Mouse (Mus musculus) left cerebral cortex, adult 9 months (tissue): ENCODE results near the gene Inava.

Source experiments
- DNase-seq, 2 experiments: peaks; one replicate each; pipeline ENCODE4 v3.0.0; 2022; ENCODE audit warnings: low spot score in 2 of 2

Gene Inava

DNA sequence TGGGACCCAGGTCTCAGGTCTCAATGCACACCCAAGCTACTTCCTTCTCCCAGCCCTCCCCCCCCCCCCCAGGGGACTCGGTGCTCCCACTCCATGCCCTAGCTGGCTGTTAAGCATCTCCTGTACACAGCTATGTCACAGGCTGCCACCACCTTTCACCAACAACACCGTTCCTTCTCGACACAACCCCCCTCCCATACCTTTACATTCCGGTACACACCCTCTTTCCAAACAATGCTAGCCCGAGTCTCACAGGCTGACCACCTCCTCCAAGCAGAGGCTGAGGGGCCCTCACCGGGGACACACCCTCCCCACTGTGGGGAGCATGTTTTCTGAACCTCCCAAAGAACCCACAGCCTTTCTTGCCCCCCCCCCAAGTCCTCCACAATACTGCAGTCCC is 2.5 kb downstream of the Inava start:
- DNase-seq, result no peak

- no peak for DNase-seq
Measured at GRCm38 (mm10) chr1:136230201-136230600, 3.9 kb downstream of the Inava start.

DNA sequence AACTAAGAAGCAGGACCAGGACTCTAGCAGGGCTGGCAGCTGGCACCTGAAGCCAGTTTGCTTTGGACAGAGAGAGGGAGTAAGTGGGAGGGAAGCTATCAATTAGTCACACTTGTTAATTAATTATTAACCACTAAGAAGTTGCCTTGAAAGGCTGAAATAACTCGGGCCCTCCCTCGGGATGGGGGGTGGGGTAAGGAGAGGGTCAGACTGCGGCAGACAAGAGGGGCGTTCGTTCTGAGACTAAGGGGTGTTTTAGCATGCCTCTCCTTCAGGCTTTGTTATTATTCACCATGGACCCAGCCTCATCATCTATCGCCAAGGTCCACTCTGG is 5.1 kb downstream of the Inava start:
- DNase-seq, result no peak

DNA sequence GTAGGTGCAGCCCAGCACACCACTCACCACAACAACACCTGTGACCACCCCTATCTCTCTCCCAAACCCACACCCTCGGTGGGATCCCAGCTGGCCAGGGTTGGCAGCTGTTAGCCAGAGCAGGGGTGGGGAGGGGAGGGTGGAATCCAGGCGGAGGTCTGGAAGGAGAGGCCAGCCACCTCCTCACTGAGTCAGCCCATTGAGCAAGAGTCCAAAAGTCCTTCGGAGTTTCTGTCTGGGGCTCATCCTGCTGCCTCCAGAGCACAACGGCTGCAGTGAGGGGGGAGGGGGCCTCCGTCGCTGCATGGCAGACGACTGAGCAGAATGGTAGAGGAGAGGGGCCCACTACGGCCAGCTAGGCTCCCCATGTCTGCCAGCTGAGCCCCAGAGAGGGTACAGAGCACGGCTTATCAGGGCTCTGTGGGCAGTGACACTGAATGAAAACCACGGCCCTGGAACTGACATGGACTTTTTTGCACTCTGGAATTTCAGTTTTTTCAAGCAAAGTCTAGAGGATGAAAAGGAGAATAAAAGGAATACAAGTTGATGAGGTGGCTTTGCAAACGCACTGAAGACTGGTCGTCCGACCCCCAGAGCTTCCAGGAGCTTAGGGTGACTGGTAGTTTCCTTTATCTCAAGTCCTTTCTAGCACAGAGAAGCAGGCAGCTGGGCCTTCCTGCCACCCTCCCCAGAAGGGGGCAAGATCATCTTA is 5.6 kb downstream of the Inava start:
- DNase-seq, result no peak

DNA sequence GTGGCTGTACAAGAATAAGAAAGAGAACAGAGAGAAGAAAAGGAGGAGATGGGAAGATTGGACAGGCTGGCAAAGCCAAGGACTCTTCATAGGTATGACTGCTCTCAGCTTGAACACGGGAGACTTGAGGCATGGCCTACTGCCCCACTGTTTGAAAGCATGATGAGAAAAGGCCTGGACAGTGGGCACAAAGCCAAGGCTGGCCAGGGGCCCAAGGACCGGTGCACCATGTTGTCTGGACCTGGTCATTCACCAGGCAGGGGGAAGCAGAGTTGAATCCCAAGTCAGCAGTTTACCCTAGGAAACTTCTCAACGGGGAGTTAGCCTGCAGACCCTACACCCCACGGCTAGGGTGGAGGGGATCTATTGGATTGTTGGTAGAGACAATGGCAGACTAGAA is 6.2 kb downstream of the Inava start:
- DNase-seq, result no peak

DNA sequence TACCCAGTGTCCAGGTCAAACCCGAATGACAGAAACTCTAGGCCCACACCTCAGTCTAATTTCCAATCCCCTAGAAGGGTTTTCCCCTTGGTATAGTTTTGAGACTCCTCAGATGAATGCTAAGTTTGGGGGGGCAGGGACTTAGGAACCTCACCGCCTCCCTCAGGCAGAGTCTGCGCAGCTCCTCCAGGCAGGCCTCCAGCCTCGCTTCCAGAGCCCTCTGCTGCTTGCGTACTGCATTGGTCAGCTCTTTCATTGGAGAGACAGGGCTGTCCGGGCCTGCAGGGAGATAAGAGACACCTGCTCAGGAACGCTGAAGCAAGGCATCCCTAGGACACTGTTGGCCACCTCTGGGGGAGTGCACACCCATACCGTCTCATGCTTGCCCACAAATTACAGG is 7.4 kb downstream of the Inava start:
- DNase-seq, result no peak

- no peak for DNase-seq
Measured at GRCm38 (mm10) chr1:136225846-136226245, 8.2 kb downstream of the Inava start.

GRCm38 (mm10) chr1:136223758-136224342 is 10.2 kb downstream of the Inava start:
- DNase-seq, result no peak

GRCm38 (mm10) chr1:136222386-136222785 is 11.7 kb downstream of the Inava start:
- no peak for DNase-seq

- no peak for DNase-seq
Measured at GRCm38 (mm10) chr1:136220037-136220871, 13.8 kb downstream of the Inava start.

GRCm38 (mm10) chr1:136214304-136214703 is 19.8 kb downstream of the Inava start:
- DNase-seq, result no peak

- peak in 1 of 2 experiments; percentile 17 for DNase-seq
Measured at GRCm38 (mm10) chr1:136212803-136213202, 21.3 kb downstream of the Inava start, which contains the start of gene Mroh3. TSS of gene Mroh3 (minus strand) at chr1:136212828.

- DNase-seq, result no peak
Measured at GRCm38 (mm10) chr1:136190033-136190432, 44.0 kb downstream of the Inava start.

GRCm38 (mm10) chr1:136179511-136180001 is 54.5 kb downstream of the Inava start:
- DNase-seq, result no peak

DNA sequence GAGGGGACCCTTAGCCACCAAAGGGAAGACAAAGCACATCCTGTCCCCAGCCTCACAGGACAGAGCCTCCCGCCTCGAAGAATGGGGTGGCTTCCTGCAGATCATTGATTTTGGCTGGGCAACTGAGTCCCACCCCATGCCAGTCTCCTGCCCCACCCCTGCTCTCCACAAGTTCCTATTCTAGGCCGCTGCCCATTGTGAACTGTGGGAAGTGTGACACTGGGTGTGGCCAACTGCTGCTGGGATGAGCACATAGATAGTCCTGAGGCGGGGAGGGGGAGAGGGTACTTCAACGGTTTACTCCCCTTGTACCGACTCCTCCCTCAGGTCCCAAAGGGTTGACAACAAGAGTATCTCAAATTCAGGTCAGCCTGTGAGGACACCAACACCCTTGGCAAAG is 55.3 kb downstream of the Inava start:
- DNase-seq, result no peak

DNA sequence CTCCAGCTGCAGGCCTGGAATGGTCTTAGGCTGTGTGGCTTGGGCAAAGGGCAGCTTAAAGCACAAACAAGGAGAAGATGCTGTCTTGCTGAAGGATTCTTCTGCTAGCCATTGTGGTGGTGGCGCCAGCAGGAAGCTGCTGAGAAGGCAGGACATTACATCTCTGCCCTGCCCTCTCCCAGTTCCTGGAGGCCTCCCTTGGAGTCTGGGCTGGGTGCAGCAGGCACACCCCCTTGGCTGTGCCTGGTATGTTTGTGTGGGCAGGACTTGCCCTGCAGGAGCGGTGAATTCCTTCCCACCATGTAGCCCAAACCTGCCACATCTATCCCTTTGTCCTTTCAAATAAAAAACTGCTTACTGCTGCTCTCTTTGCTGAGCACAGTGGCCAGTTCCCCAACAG is 57.0 kb downstream of the Inava start:
- DNase-seq, result no peak

DNA sequence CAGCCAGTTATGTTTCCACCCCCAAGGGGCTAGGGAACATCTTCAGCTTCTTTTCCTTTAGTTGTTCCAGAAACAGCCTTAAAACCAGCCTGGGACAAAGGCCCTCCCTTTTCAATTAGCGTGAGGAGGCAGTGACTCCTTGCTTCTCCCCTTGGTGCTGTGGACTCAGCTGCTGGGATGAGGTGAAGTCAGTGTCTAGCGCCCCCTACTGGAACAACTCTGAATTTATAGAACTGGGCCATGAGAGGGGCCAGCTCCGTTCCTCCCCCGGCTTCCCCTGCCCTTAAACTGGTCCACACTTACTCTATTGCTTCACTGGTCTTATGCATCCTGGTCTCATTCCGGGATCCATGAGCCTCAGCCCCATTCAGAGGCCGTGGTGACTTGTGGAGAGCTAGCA is 58.9 kb downstream of the Inava start:
- peak in 1 of 2 experiments; percentile 70 for DNase-seq

GRCm38 (mm10) chr1:136174101-136174606 is 59.9 kb downstream of the Inava start:
- no peak for DNase-seq

DNA sequence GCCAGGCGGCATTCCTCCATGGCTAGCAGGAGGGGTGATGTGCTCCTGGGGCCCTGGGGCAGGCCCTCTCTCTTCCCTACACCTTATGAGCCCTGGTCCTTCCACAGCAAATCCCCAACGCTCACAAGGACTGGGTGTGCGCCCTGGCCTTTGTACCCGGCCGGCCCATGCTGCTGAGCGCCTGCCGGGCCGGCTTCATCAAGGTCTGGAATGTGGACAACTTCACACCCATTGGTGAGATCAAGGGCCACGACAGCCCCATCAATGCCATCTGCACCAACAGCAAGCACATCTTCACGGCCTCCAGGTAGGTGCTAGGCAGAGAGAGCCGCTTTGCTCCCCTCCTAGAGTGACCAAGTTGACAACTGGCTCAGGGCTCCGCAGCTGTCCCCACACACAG is 61.4 kb downstream of the Inava start:
- DNase-seq, result no peak

GRCm38 (mm10) chr1:136170109-136170508 is 64.0 kb downstream of the Inava start:
- peak in 1 of 2 experiments; percentile 81 for DNase-seq

DNA sequence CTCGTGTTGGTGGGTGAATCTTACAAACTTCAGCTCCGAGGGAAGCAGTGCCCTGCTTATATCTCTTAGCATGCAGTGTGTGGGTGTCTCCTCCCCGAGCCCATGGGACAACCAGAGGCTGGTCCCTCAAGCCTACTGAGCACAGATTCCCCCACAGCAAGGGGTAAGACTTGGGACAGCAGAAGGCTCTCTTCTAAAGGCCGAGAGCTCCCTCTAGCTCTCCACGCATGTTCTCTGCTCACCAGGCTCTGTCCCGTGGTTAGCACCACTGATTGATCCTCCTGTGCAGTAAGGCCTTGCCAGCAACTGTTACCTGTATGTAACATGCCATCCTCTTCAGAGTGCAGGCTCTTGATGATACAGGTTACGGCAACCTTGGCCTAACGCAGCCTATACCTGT is 66.4 kb downstream of the Inava start:
- peak in 1 of 2 experiments; percentile 58 for DNase-seq

DNA sequence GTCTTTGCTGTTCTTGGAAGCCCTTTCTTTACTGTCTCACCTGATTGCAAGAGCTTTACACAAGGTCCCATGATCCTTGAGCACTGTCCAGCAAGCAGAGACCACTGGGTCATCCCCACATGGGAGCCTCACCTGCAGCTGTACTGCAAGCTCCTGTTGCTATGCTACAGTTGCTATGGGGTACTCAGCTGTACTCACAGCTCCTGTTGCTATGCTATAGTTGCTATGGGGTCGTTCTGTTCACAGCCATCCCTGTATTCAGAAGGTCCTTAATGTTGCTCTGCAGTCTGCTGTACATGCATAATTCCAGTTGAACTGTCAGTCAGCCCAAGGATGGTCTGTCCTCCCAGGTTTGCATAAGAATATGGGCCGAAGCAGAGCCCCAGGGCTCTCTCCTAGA is 68.6 kb downstream of the Inava start:
- DNase-seq, result no peak
